Comparison of ENCODE assay signal across 15 mouse cellular contexts in genomic region chr9:15786192-15786591, GRCm38 (mm10).
"Had no signal": no experiment of that assay in that cellular context is flagged by ENCODE, and none has a peak within 500 bp of the region (broad histone marks: within the 10 kb centered on the region; RNA-seq: fewer than 3 reads in every experiment).

No protein-coding gene starts in this region.

- H3K27me3 ChIP-seq: limb, embryonic 12.5 days; liver, embryonic 13.5 days; lung, embryonic 15.5 days; megakaryocyte, embryonic 14.5 days; midbrain, embryonic 12.5 days; stomach, embryonic 15.5 days had no signal

- DNase-seq: kidney, adult 18-20 months; kidney, postnatal 14 days; liver; liver, embryonic 13.5 days; liver, postnatal 0 days; lung, postnatal 14 days; right cerebral cortex, postnatal 14 days had no signal

- H3K4me2 ChIP-seq: limb, embryonic 12.5 days; liver, embryonic 13.5 days; lung, embryonic 15.5 days; midbrain, embryonic 12.5 days; stomach, embryonic 15.5 days had no signal

- H3K9ac ChIP-seq: limb, embryonic 12.5 days; liver, embryonic 13.5 days; liver, postnatal 0 days; lung, embryonic 15.5 days; midbrain, embryonic 12.5 days; stomach, embryonic 15.5 days had no signal

- H3K4me3 ChIP-seq: left cerebral cortex, adult 2 months; limb, embryonic 12.5 days; liver, embryonic 13.5 days; lung, embryonic 15.5 days; megakaryocyte, embryonic 14.5 days; midbrain, embryonic 12.5 days; stomach, embryonic 15.5 days had no signal

- H3K4me1 ChIP-seq: limb, embryonic 12.5 days; liver, embryonic 13.5 days; lung, embryonic 15.5 days; megakaryocyte, embryonic 14.5 days; midbrain, embryonic 12.5 days; stomach, embryonic 15.5 days had no signal

- H3K9me3 ChIP-seq: limb, embryonic 12.5 days; liver, embryonic 13.5 days; lung, embryonic 15.5 days; megakaryocyte, embryonic 14.5 days; midbrain, embryonic 12.5 days; stomach, embryonic 15.5 days had no signal

- ATAC-seq: liver, postnatal 0 days; midbrain, embryonic 16.5 days had no signal

- H3K27ac ChIP-seq: left cerebral cortex, adult 2 months; limb, embryonic 12.5 days; liver, embryonic 13.5 days; lung, embryonic 15.5 days; macrophage; midbrain, embryonic 12.5 days; stomach, embryonic 15.5 days had no signal

- H3K36me3 ChIP-seq: limb, embryonic 12.5 days; liver, embryonic 13.5 days; lung, embryonic 15.5 days; midbrain, embryonic 12.5 days; stomach, embryonic 15.5 days had no signal
